Mouse (Mus musculus) liver, adult 2 months (tissue): ENCODE data around the gene Usp53. TPM values are rescaled to one million over a fixed set of nuclear protein-coding genes. Genes with fewer than 3 reads are reported as not detected.

Experiments
- DNase-seq: peaks from one replicate; pipeline ENCODE4 v3.0.0-alpha.2; 2011; ENCODE audit warnings: low read depth, low spot score; ENCODE audit errors: extremely low read depth
- H3K27ac ChIP-seq: fragments of 200-500 bp; replicated peaks from 2 replicates; pipeline ENCODE4 v1.5.1; 2012; ENCODE audit warnings: low read depth, mild to moderate bottlenecking, control low read depth, inconsistent platforms, low read length; ENCODE audit not compliant: insufficient read depth
- H3K27me3 ChIP-seq: fragments of 200-500 bp; 2 replicates; pipeline ENCODE4 v1.6.1; 2012; ENCODE audit warnings: mild to moderate bottlenecking, moderate library complexity, low read length, inconsistent platforms; ENCODE audit not compliant: control insufficient read depth, insufficient read depth
- H3K36me3 ChIP-seq: fragments of 200-500 bp; 2 replicates; pipeline ENCODE4 v1.6.1; 2012; ENCODE audit warnings: low read length, inconsistent platforms; ENCODE audit not compliant: control insufficient read depth, insufficient read depth
- H3K4me1 ChIP-seq: fragments of 200-500 bp; 2 replicates; pipeline ENCODE4 v1.6.1; 2011; ENCODE audit warnings: low read length; ENCODE audit not compliant: control insufficient read depth, insufficient read depth
- H3K4me3 ChIP-seq: fragments of 200-500 bp; 2 replicates; pipeline ENCODE4 v1.5.1; 2011; ENCODE audit warnings: low read depth, mild to moderate bottlenecking, control low read depth, low read length, moderate library complexity; ENCODE audit not compliant: insufficient read depth
- H3K79me2 ChIP-seq: fragments of 200-500 bp; 2 replicates; pipeline ENCODE4 v1.6.1; 2012; ENCODE audit warnings: inconsistent platforms, mild to moderate bottlenecking, low read length, moderate library complexity; ENCODE audit not compliant: control insufficient read depth, insufficient read depth
- H3K9ac ChIP-seq: fragments of 200-500 bp; 2 replicates; pipeline ENCODE4 v1.6.1; 2012; ENCODE audit warnings: low read depth, mild to moderate bottlenecking, control low read depth, inconsistent platforms, low read length
- CTCF ChIP-seq: fragments of 200-500 bp; IDR thresholded peaks from 2 replicates; pipeline ENCODE4 v1.5.1; 2011; ENCODE audit warnings: low read depth, low read length, control low read depth
- POLR2A ChIP-seq: fragments of 200-500 bp; IDR thresholded peaks from 2 replicates; pipeline ENCODE4 v1.6.1; 2011; ENCODE audit warnings: low read length, control low read depth; ENCODE audit not compliant: insufficient read depth; ENCODE audit errors: extremely low read depth
- WGBS: fragments of 180-500 bp; shearing (Covaris S2); methylation state at CpG from one replicate; pipeline ENCODE4 v1.1.7; 2018; 5-methylcytosine and 5-hydroxymethylcytosine counted together
- polyA plus RNA-seq: library from polyadenylated mRNA; depleted of rRNA; stranded (reverse); fragments of >200 nt; gene quantifications from 2 replicates; pipeline ENCODE4 v1.2.3, GENCODE M21; 2012
- total RNA-seq: library from RNA; depleted of rRNA; stranded (reverse); fragments of >200 nt; gene quantifications from 2 replicates; pipeline ENCODE4 v1.2.3, GENCODE M21; 2014

Usp53 gene
- total and polyA plus RNA-seq, 2 experiments = 2.7 to 8.6 TPM

DNA sequence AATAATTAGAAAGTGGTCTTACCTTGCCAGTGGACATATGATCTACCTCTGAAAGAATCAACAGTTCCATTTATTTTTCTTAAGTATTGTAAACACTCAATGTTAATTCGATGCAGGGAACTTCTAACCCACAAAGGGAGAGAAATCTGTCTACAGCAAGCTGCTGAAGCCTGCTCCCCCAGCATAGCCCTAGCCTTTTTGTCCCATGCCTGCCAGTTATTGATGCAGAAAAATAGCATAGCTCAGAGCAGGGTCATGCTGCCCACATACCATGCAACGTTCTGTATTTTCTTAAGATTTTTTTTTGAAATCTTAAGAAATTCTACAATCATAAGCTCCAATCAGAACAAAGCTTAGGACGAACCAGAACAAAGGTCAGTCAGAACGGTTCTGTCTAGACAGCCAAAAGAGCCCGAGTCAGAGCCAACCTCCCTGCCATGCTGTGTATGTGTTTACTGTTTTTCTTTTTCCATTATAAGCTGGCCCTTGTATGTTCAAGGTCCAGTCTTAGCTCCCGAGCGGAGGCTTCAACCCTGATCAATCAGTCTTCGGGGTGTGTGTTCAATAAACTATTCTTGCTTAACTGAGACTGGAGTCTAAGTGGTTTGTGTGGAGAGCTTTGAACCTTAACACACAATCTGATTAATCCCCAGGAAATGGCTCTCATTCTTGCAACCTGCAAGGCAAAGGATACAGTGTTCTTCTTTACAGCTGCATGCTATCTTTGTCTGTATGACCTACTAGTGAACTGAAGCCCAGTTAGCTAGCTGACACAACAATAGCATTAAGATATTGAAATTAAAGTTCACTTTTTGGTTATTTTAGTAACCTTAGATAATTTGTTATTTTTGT, 62.4 kb downstream of the Usp53 start:
- Histone ChIP-seq H3K36me3 (no peaks in the 10 kb centered on the region), H3K9ac (no peak overlapping the region), H3K27ac (no peak overlapping the region), H3K4me3 (no peak overlapping the region), H3K27me3 (no peaks in the 10 kb centered on the region), H3K79me2 (no peaks in the 10 kb centered on the region), H3K4me1 (peaks cover 2% of the 10 kb centered on the region; the same call in 1 of the 2 replicates)
- no peak for TF ChIP-seq POLR2A
- no peak for TF ChIP-seq CTCF
- peak; percentile 60 for DNase-seq
- 34% methylated on average over 8 of the region's 8 CpGs for WGBS

DNA sequence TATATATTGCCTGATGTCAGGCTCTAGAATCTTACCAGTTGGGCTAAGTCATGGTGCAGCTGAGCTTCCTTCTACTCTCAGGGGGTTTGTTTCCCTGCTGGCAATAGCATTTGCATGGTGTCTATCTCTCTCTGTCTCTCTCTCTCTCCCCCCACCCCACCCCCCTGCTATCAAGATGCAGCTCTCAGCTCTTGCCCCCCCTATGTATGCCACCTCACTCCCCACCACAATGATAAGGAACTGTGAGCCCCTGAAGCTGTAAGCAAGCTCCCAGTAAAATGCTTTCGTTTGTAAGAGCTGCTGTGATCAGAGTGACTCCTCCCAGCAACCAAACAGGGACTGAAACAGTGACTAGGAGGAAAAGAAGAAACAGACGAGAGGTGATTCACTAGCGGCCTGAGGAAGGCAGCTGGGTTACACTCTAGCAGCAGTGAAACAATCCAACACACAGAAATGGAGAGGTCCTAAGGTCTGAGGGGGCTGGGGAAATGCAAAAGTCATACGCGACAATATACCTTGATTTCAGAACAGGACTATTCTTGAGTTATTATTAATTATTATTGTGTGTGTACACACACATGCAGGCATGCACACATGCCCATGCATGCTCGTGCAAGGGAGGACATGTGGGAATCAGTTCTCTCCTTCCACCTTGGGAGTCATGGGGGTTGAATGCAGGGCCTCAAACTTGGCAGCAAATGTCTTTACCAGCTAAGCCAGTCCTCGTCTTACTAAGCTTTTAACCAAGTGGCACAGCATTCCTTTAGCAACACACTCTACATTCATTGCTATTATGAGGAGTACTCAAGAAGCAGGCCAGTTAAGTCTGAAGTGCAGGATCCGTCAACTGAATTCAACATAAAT, 63.5 kb downstream of the Usp53 start:
- WGBS = 80% methylated on average over 8 of the region's 8 CpGs
- Histone ChIP-seq H3K4me1 (peaks cover 2% of the 10 kb centered on the region; the same call in 1 of the 2 replicates), H3K9ac (no peak overlapping the region), H3K27me3 (no peaks in the 10 kb centered on the region), H3K4me3 (no peak overlapping the region), H3K36me3 (no peaks in the 10 kb centered on the region), H3K79me2 (no peaks in the 10 kb centered on the region), H3K27ac (no peak overlapping the region)
- DNase-seq = no peak
- TF ChIP-seq CTCF = no peak
- no peak for TF ChIP-seq POLR2A

DNA sequence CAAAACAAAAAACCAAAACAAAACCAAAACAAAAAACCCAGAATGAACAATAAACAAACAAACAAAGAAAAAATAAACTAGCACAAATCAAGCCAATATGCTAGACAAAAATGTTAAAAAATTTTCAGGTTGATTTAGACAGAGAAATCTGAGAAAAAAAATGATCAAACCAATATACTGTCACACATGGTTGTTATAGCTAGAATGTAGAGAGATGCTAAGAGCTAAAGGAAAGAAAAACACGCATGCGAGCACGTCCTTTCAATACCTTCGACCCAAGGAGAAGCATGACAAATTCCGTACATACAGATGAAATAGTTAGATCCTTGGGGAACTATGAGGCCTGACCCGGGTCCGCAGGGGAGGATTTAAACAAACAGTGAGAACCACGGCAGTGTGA, 65.0 kb downstream of the Usp53 start, which contains the start of gene Gm10959:
Gm10959 (minus strand) TSS at position 101 of the 400 bp plus-strand sequence.
- DNase-seq = no peak
- H3K4me3 ChIP-seq = no peak within 1 kb of the TSS
- WGBS = 88% methylated on average over 8 of the region's 8 CpGs
- H3K9ac ChIP-seq = no peak within 1 kb of the TSS
- H3K27me3 ChIP-seq = no peaks in the 10 kb centered on the region
- no peak within 1 kb of the TSS for H3K27ac ChIP-seq
- H3K79me2 ChIP-seq = no peaks in the 10 kb centered on the region
- no peaks in the 10 kb centered on the region for H3K36me3 ChIP-seq
- H3K4me1 ChIP-seq = peaks cover 2% of the 10 kb centered on the region; the same call in 1 of the 2 replicates
- no peak for TF ChIP-seq POLR2A
- no peak for TF ChIP-seq CTCF

DNA sequence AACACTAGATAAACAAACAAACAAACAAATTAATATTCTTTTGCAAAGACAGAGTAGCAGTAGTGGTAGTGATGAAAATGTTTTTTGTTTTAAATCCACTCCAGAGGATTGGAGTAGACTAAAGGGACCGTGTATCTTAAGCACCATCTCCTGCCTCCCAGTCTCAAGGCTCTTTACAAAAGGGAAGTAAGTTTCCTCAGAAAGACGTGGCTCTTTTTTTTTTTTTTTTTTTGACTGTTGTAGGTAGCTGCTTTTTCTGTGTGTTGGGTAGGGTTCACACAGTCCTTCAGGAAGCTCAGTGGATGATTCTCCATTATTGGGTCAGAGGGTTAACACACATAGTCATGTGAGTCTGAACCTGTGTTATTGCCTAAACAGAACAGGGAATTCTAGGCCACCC, 65.6 kb downstream of the Usp53 start:
- H3K4me1 ChIP-seq = peaks cover 2% of the 10 kb centered on the region; the same call in 1 of the 2 replicates
- no peaks in the 10 kb centered on the region for H3K36me3 ChIP-seq
- H3K4me3 ChIP-seq = no peak overlapping the region
- DNase-seq = no peak
- 74% methylated on average over 2 of the region's 2 CpGs for WGBS
- TF ChIP-seq CTCF = no peak
- no peak for TF ChIP-seq POLR2A
- H3K79me2 ChIP-seq = no peaks in the 10 kb centered on the region
- no peak overlapping the region for H3K27ac ChIP-seq
- H3K27me3 ChIP-seq = no peaks in the 10 kb centered on the region
- H3K9ac ChIP-seq = no peak overlapping the region

DNA sequence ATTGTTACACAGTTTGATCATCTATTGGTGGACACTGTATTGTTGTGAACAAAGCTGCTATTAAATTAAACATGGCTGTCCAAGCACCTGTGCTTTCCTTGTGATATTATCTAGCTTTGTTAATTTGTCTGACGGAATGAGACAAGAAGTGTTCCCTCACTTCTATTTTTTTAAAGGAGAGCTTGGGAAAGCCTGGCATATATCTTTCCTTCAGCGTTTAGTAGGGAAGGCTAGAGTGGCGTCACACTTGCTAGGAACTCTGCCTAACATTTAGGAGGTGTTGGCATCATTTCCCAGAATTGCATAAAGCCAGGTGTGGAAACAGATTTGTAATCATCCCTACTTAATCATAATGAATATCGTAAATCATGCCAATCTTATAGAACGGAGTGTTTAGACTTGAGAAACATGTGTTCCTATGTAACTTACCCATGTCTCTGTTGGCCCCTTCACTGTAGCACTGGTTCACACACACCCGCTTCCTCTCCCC, 68.1 kb downstream of the Usp53 start:
- TF ChIP-seq POLR2A = no peak
- TF ChIP-seq CTCF = no peak
- 86% methylated on average over 6 of the region's 6 CpGs for WGBS

DNA sequence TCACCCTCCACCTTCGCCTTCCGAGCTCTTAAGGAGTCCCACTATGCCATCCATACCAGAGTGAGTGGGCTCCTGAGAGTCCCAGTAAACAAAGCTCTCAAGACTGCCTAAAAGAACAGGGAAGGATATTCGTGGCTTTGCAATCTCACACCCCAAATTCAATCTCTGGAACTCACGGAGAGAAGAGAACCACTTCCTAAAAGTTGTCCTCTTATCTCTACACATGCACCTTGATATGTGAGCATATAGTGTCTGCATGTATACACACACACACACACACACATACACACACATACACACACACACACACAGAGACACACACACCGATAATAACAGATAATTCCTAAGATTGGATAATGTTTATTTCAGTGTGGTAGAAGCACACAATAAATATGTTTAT, 68.8 kb downstream of the Usp53 start:
- no peak overlapping the region for H3K9ac ChIP-seq
- DNase-seq = no peak
- TF ChIP-seq CTCF (no peak), POLR2A (no peak)
- no peaks in the 10 kb centered on the region for H3K4me1 ChIP-seq
- H3K79me2 ChIP-seq = no peaks in the 10 kb centered on the region
- no peak overlapping the region for H3K4me3 ChIP-seq
- no peaks in the 10 kb centered on the region for H3K27me3 ChIP-seq
- H3K36me3 ChIP-seq = no peaks in the 10 kb centered on the region
- 79% methylated on average over 5 of the region's 5 CpGs for WGBS
- H3K27ac ChIP-seq = no peak overlapping the region

More for the DNA sequence above, 68.1 kb downstream of the Usp53 start:
- Histone ChIP-seq H3K27me3 (no peaks in the 10 kb centered on the region), H3K9ac (no peak overlapping the region), H3K4me3 (no peak overlapping the region), H3K36me3 (no peaks in the 10 kb centered on the region), H3K27ac (no peak overlapping the region), H3K79me2 (no peaks in the 10 kb centered on the region), H3K4me1 (no peaks in the 10 kb centered on the region)
- DNase-seq = no peak
